Mouse (Mus musculus) olfactory bulb, adult 2 months (tissue): Measurements from ENCODE around the gene Gm960.

Experiments used
- CTCF ChIP-seq: fragments of 200-500 bp; IDR thresholded peaks from 2 replicates; pipeline ENCODE4 v1.5.1; 2012; ENCODE audit warnings: low read depth, mild to moderate bottlenecking, low read length, moderate library complexity; ENCODE audit not compliant: insufficient read depth
- POLR2A ChIP-seq: fragments of 200-500 bp; IDR thresholded peaks from 2 replicates; pipeline ENCODE4 v1.6.1; 2012; ENCODE audit warnings: mild to moderate bottlenecking, low read depth, low read length, moderate library complexity; ENCODE audit not compliant: insufficient read depth

- TF ChIP-seq CTCF, result no peak
- no peak for TF ChIP-seq POLR2A
Measured at GRCm38 (mm10) chr19:4694346-4694745, 4.1 kb downstream of the Gm960 start.
